ENCODE assay signal across 7 mouse cellular contexts in the genomic region with DNA sequence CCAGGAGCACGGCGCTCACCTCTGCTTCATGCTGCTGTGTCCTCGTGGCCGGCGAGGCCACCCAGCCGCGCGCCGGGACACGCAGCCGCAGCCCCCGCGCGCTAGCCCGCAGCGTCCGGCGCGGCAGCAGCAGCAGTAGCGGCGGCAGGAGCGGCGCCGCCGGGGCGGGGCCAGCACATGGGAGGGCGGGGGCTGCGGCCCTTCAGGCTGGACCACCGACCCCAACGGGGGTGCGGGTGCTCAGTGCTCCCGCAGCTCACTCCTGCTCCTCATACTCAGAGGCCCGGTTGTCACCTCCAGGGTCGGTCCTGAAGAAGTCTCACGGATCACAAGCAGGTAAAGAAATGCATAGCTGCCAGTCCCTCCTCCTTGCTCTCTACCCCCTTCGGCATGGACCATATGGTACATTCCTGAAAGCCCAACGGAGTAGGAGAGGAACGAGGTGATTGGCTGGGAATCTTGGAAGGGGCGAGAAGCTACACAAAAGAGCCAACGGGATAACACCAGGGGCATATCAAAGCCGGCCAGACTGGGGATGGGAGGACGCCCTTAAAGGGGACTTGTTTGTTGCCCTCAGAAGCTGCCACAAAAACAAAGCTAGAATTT. TPM values are rescaled to one million over a fixed set of nuclear protein-coding genes. Genes with fewer than 3 reads are reported as not detected.
DNase-seq lines count a peak whose midpoint lies in the region; ATAC-seq lines count a peak whose summit lies in the region.

No protein-coding gene starts in this region.

- H3K36me3 ChIP-seq in intestine, embryonic 15.5 days = no peaks in the 10 kb centered on the region
- peaks cover 15% of the 10 kb centered on the region for H3K36me3 ChIP-seq in midbrain, embryonic 10.5 days

- peak; percentile 83 to 85 for DNase-seq in adrenal gland, adult 18-20 months (ENCODE audit: low spot score in 2 of 2)
- DNase-seq in embryo, embryonic 11 days = peak; percentile 96
- peak; percentile 90 for DNase-seq in gastrocnemius, postnatal 25 days
- peak; percentile 91 to 98 for DNase-seq in left cerebral cortex, postnatal 25 days (ENCODE audit: low spot score in 2 of 2)
- peak; percentile 91 for DNase-seq in midbrain, embryonic 10.5 days (ENCODE audit: low spot score)
- peak; percentile 77 for DNase-seq in right cerebral cortex, postnatal 4 days

- peak; percentile 98 for ATAC-seq in intestine, embryonic 15.5 days

- peak overlapping the region; percentile 97 for H3K4me3 ChIP-seq in intestine, embryonic 15.5 days (replicated peaks)
- H3K4me3 ChIP-seq in midbrain, embryonic 10.5 days = peak overlapping the region; percentile 97

- intact Hi-C loops in left cerebral cortex, postnatal 25 days (cut with DNase I) = loop anchor here (2.0 to 5.0 kb wide), 3 partner anchors 21 to 138 kb away; a partner anchor contains a TSS

- H3K4me2 ChIP-seq in intestine, embryonic 15.5 days (replicated peaks) = peak overlapping the region; percentile 94

- H3K9me3 ChIP-seq in intestine, embryonic 15.5 days = no peaks in the 10 kb centered on the region
- no peaks in the 10 kb centered on the region for H3K9me3 ChIP-seq in midbrain, embryonic 10.5 days (replicated peaks)

- peak overlapping the region; percentile 93 for H3K9ac ChIP-seq in intestine, embryonic 15.5 days

- peak overlapping the region; percentile 81 for H3K27ac ChIP-seq in intestine, embryonic 15.5 days
- H3K27ac ChIP-seq in midbrain, embryonic 10.5 days (replicated peaks) = peak overlapping the region; percentile 100

- no peaks in the 10 kb centered on the region for H3K27me3 ChIP-seq in intestine, embryonic 15.5 days (replicated peaks)
- H3K27me3 ChIP-seq in midbrain, embryonic 10.5 days (ENCODE audit: low read depth, poor library complexity, severe bottlenecking) = no peaks in the 10 kb centered on the region

- WGBS in intestine, embryonic 15.5 days = under 1% methylated on average over 42 of the region's 42 CpGs
- whole genome bisulfite sequencing in midbrain, embryonic 10.5 days = under 1% methylated on average over 39 of the region's 42 CpGs

- peaks cover 13% of the 10 kb centered on the region; the same call in 1 of the 2 replicates for H3K4me1 ChIP-seq in intestine, embryonic 15.5 days (replicated peaks)
- H3K4me1 ChIP-seq in midbrain, embryonic 10.5 days = peaks cover 51% of the 10 kb centered on the region

RNA-seq across cellular contexts. Expression of a gene that starts 20.7 kb away (rescaled TPM):
- 10 to 100 TPM; 35.7 to 46.0 TPM for total RNA-seq in adrenal gland, adult 18-20 months (2021)
- 10 to 100 TPM; 61.6 to 65.3 TPM for total RNA-seq in gastrocnemius, postnatal 25 days (2021)
- 6.7 and 7.7 TPM in 2 replicates for polyA plus RNA-seq in intestine, embryonic 15.5 days (2015; fragmentation: Nextera tagmentation; extraction: Ambion mirVana)
- 100 to 1,000 TPM; 110 to 127 TPM for total RNA-seq in left cerebral cortex, postnatal 25 days (2021)
- polyA plus RNA-seq in midbrain, embryonic 10.5 days (2016; fragmentation: Nextera tagmentation; extraction: Ambion mirVana) = 9.0 and 10.2 TPM in 2 replicates

Comparison
In these comparisons a context has a peak if more than half of its experiments do, and no peak if none do; other contexts are left out.
1. Peak in every context shown above with its lines: DNase-seq, ATAC-seq, H3K4me3 ChIP-seq and H3K27ac ChIP-seq.